Mouse (Mus musculus) C2C12 (cell line): Measurements from ENCODE around the gene Tle4.

Source experiments
- CTCF ChIP-seq: IDR thresholded peaks from one replicate; pipeline ENCODE4 v1.5.1; 2011; ENCODE audit not compliant: control insufficient read depth, insufficient read depth, insufficient read length
- MAX ChIP-seq: IDR thresholded peaks from one replicate; pipeline ENCODE4 v1.6.1; 2011; ENCODE audit warnings: mild to moderate bottlenecking, control low read depth
- MYOD1 ChIP-seq: IDR thresholded peaks from one replicate; pipeline ENCODE4 v1.6.1; 2011; ENCODE audit warnings: low read depth; ENCODE audit not compliant: control insufficient read depth, insufficient read length

DNA sequence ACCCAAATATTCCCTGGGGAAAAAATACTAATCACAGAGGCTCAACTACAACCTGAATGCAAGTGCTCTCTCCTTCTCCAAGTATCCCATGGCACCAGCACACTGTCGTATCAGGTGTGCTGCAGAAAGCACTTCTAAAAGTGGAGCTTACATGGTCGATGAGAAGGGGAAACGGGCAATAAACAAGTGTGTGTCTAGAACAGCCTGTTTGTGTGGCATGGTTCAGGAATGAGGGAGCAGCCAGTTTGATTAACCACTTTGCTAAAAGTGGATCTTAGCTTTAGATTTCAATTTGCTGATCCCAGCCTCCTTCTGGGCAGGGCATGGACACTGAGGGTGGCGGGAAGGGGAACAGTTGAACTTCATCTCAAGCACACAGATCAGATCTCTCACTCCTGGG, 12.1 kb downstream of the Tle4 start:
- TF ChIP-seq CTCF: no peak
- TF ChIP-seq MAX: no peak
- TF ChIP-seq MYOD1: no peak
